Mouse (Mus musculus) thymus, postnatal 0 days (tissue): ENCODE data around the gene Calm1. TPM values are rescaled to one million over a fixed set of nuclear protein-coding genes. Genes with fewer than 3 reads are reported as not detected.
"Not testable (repeated sequence)": the region's sequence is repeated elsewhere in the genome, so short reads cannot be mapped to it uniquely, and the experiment has no call there.

Experiments used
- DNase-seq: peaks from one replicate; pipeline ENCODE4 v3.0.0-alpha.2; 2015; ENCODE audit warnings: low spot score
- polyA plus RNA-seq: library from polyadenylated mRNA; unstranded; fragments of >200 nt; fragmentation: Nextera tagmentation; extraction: Ambion mirVana; gene quantifications from 2 replicates; pipeline ENCODE4 v1.2.1, GENCODE M21; 2015

Calm1 gene
- 1,636 and 1,740 TPM in 2 replicates for polyA plus RNA-seq

DNA sequence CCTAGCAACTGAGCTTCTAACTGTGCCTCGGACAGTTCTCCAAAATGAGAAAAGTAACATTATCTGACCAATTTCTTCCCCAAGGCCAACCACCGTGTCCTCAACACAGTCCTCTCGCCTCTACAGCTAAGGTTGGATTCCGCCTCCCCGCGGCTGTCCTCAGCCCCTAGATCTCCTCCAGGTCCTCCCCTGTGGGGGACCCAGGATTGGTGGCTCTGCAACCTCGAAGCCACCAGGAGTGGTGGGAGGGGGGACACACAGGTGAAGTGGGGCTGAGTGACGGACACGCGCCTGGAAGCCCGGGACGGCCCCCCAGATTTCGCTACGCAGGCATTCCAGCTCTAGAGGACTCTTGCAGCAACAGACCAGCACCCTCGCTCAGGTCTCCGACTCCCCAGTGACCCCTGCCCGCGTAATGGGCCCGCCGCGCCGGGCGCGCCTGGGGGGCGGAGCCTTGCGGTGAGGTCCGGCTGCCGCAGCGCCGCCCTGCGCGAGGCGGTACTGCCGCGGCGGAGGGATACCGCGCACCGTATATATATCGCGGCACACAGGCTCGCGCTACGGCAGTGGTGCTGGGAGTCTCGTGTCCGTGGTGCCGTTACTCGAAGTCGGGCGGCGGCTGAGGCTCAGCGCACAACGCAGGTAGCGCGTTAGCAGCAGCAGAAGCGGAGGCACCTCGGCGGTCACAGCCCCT lies at the start of gene Calm1:
Calm1 (plus strand) TSS at position 469 of the 694 bp plus-strand sequence.
- peak; percentile 95 for DNase-seq

DNA sequence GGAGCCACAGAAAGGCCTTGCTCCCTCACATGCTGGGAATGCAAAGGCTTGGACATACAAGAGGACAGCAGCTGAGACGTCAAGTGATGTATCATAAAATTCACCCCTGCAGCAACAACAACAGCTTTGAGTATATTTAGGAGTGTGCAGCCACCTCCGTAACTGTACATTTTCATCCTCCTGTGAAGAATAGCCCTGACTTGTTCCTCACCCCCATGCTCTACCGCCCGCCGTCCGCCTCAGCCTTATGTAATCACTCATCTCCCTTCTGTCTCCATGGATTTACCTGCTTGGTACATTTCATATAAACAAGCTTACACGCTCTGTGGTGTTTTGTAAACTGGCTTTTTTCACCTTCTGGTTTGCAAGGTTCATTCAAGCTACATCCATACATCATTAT lies 46.8 kb upstream of the Calm1 start:
- no peak for DNase-seq

DNA sequence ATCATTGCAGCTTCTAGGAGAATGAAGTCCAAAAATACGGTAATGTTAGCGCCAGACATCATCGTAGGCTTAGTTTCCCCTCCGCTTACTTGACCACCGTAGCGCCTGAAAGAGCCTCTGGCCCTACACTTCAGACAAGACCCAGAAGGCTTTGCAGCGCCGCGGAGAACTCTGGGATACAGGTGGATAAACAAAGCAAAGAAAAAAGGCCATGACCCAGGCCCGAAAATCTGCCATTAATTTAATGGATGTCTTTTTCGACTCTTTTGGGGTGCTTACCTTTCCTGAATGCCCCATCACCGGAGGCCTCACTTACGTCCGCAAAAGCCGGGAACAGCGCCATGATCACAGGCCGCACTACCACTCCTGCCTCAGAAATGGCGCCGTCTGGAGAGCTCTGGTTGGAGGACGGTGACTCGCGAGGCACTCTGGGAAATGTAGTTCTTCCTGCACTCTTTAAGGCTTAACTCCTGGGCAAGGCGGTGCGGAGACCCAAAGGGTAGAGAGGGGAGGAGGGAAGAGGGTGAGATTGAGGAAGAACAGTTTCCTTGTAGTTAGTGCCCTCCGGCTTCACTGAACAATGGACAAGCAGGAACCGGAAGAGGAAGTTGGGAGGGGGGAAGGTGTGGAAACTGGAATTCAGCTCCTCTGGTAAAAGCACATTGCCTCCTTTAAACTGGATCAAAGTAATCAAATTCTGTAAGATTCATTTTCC lies 39.8 kb upstream of the Calm1 start, which contains the start of gene Nrde2:
Nrde2 (minus strand) TSS at position 393 of the 715 bp plus-strand sequence.
- peak; percentile 93 for DNase-seq

DNA sequence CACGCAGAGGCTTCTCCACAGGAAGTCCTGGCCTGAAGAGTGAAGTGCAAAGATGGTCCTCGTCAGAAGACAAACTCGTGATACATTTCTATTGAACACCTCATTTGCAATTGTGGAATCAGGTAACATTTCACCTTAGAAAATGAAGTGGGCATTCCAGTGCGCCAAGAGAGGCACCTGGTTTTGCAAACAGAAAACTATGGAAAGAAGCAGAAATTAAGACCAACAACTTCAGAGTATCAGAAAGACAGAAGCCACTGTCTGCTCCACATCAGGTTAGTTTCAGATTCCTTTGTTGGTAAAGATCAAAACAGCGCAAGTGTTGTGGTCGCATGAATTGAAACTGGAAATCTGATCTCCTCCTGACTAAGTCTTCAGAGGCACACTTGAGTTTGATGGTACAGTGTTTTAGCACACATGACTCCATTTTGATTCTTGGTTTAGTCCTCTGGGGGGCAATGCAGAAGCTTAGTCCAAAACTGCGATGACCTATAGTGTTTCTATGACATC lies 34.2 kb upstream of the Calm1 start:
- peak; percentile 58 for DNase-seq

DNA sequence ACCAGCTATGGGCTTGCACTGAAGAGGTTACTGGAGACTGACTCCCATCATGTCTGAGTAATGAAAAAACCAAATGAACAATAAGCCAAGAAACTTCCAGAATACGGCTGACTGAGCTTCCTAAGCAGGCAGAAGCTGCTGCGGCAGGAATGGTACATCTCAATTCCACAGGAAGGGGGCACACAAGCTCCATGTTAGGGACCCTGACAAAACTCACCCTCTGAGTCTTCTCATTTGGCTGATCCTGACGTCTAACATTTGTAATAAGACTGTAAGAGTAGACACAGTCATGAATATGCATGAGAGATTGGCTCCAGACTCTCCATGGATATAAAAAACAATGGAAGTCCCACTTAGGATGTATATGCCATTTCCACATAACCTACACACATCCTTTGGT lies 33.1 kb upstream of the Calm1 start:
- peak; percentile 55 for DNase-seq

DNA sequence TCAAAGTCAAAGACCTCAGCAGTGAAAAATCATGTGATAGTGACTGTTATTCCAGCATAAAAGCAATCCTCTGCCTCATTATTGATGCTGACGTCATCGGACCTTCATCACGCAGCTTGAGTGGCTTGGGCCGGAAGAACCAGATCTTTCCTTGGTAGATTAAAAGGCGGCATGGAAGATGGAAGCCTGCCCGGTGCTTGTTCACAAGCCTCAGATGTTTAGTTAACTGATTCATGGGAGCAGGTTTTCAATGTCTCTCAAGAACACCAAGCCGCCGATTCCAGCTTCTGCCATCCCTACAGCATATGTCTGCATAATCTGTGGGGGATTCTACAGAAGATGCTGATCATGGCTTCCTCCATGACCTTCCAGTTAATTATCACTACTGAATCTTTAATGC lies 32.3 kb upstream of the Calm1 start:
- DNase-seq = no peak

DNA sequence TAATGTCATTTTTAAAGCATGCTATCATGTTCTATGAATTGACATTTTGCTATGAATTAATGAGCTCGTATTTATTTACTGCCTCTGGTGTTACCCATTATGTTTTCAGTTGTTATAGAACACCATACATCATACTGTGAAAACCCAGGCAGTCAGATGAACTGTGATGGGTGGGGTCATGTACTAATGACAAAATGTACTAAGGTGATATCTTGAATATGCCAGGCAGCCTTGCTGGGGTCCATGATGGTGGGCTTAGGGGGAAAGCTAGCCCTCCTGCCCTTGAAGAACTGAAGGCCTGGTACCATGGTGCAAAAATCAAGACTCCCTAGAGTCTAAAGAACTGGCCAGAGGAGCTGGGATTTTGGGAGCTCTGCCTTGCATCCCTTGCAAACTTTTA lies 31.7 kb upstream of the Calm1 start:
- no peak for DNase-seq

DNA sequence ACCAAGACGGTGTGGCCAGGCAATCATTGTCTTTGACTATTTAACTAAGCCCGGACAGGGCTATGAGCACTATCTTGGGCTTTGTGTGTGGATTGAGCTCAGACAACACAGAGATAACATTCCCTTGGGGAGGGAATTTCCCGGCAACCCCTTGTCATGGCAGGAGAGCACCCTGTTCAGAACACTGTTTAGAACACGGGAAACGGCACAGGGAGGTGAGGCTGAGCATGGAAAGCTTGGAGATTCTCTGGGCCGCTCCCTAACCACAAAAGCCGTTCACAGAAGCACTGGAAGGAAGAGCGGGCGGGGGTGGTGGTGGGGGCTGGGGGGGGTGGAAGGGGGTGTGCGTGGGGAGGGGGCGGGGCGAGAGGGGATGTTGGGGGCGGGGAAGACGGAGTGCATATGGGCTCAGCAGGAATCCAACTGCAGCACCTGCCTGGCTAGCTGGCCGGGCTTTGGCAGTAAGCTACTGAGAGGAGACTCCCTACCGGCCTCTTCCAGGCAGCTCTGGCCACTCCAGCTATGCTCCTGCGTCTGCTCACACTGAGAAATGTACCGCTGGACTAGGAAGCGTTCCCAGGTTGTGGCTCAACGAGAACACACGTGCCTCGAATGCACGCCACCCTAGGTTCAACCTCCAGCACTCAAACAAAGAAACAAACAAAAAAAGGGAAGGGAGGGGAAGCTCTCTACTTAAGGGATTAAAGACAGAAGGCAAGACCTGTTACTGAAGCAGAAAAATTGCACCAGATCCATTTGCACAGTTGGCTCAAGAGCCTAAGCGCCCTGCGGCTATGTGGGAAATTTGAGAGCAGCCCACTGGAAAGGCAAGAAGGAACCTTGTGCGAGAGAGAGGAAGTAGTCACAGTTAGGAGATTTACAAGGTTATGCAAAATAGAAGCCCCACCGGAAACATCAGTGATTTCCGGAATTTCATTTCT lies 31.0 kb upstream of the Calm1 start:
- peak; percentile 70 for DNase-seq

DNA sequence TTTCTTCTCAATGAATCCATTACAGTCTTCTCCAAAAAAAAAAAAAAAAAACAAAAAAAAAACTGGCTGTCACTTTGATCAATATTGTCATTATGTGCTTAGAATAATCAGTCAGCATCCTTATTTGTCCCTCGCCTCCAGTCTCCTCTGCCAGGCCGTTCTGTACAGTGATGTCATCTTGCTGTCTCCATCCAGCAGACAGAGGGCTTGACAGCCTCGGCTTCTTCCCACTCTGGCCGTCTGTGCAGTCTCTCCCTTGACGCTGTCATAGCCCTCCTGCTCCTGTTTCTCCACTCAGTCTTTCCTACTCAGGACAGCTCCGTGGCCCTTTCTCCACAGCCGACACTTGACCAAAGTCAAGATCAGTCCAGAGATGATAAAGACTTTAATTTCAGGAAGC lies 26.8 kb upstream of the Calm1 start:
- no peak for DNase-seq

DNA sequence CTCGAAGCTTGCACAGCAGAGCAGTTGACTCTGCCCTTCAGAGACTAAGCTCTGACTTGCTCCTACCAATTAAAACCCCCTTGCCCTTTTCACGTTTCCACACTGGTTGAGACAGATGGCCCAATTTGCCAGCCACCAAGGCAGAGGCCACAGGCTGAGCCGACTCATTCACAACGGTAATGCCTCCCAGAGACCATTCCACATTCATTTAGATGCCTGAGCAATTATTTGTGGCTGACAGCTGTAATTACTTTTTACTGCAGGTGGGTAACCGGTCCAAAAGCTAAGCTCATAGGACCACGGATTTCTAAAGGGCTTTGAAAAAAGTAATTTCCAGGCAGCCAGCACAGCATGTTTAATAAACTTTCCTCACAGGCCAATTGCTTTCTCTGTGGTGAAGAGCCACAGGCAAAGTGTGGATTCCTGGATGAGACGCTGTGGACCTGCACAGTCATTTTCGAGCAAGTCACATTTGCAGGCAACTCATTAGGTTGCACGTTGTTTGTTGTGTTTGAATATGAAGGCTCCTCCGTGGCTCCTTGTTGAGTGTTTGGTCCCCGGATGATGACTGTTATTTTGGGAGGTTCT lies 22.7 kb upstream of the Calm1 start:
- DNase-seq = no peak

DNA sequence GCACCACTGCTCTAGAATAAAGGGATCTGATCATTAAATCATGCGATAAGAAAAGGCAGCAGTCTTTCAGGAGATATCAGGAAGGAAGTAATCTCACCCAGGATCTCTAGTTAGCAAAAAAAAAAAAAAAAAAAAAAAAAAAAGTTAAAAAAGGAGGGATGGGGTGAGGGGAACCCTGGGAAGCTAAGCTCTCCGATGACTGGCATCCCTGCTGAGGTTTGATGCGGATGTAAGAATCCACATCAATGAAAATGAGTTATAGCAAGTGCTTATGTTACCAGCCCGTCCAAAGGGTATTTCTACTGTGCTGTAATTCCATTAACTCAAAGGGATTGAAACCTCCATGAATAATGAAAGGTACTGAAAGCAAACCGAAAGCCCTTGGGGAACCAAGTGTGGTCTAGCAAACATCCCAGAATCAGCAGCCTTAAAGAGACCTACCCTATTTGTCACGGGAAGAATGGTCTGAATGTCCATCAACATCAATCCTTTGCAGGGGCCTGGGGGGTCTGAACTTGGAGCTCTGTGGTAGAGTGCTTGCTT lies 20.3 kb upstream of the Calm1 start:
- no peak for DNase-seq

DNA sequence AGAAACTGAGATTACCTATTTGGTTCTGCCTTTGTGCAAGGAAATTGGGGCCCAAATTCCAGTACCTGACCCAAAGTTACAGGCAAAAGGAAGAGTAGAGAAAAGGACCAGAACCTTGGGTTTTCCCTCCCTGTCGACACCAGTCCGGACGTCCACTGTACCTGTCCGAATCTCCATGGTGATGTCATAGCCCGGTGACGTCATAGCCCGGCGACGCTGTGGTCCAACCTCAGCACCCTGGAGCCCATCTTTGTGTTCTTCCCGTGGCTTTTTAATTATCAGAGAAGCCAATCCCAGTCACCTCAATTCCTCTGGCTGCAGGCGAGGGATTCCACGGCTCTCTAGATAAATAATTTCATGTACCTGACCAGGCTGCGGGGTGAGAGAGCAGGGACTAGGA lies 18.4 kb upstream of the Calm1 start:
- no peak for DNase-seq

DNA sequence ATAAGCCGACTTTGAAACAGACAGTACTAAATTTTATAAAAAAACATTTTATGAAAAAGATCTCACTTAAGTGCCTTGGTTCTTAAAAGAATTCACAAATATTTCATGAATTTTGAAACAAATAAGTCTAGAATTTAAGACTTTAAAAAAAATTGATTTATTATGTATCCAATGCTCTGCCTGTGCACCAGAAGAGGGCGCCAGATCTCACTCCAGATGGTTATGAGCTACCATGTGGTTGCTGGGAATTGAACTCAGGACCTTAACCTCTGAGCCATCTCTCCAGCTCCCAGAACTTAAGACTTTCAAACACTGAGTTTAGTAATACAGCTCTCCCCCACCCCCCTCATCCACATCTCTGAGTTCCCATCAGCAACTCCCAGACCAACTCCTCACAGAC lies 16.6 kb upstream of the Calm1 start:
- DNase-seq = no peak

DNA sequence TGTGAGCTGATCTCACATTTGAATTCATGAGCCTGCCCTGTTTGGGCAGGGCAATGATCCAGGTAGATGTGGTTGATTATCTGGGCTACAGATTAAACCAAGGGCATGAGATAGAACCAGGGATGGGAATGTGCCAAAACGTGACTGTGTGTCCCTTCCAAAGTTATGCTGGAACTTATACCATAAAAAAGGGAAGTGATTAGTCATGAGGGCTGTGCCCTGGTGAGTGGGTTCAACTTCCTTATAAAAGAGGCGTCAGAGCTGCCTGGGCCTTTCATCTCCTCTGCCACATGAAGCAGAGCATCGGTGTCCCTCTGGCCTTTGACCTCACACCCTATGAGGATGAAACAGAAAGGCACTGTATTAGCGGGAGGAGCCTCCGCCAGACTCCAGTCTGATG lies 15.3 kb upstream of the Calm1 start:
- no peak for DNase-seq

DNA sequence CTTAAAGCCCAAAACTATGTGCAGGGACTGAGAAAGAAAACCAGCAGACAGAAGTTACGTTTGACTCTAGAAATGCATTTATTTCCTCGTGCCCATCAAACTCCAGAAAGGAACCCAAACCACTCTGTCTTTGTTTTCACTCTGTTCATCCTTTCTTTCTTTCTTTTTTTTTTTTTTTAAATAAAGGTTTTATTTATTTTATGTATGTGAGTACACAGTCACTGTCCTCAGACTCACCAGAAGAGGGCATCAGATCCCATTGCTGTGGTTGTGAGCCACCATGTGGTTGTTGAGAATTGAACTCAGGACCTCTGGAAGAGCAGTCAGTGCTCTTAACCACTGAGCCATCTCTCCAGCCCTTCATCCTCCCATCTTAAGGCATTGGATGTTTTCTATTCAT lies 14.3 kb upstream of the Calm1 start:
- not testable (repeated sequence) for DNase-seq

DNA sequence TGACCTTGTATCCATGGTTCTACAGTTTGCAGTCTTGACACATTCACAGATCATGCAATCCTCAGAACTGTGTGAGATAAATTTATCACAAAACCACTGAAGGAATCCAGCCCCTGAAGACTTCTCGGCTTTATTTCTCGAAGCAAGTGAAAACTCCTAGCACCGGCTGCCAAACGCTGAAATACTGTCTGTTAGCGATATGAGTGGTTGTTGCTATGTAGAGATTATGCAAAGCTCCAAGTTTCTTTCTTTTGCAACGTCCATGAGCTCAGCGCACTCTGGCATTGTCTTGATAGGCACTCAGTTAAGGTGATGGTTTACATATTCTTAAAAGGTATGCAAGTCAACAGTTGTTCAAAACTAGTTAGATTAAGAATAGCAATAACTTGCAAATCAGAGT lies 13.3 kb upstream of the Calm1 start:
- no peak for DNase-seq

DNA sequence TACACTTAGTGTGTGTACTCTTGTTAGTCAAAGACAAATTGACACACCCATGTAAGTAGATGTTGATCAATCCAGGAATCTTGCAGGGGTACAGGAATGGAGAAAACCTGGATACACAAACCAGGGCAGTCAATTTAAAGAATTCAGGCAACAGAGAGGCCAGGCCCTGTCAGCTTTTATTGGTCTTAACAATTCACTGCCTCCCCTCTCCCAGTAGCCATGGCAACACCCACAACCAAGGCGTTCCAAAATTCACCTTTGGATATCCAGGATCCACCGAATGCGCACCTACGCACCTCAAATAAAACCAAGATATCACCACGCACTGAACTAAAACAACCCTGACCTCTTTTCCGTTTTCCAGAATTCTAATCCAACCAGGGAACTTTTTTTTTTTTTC lies 12.9 kb upstream of the Calm1 start:
- DNase-seq = no peak

DNA sequence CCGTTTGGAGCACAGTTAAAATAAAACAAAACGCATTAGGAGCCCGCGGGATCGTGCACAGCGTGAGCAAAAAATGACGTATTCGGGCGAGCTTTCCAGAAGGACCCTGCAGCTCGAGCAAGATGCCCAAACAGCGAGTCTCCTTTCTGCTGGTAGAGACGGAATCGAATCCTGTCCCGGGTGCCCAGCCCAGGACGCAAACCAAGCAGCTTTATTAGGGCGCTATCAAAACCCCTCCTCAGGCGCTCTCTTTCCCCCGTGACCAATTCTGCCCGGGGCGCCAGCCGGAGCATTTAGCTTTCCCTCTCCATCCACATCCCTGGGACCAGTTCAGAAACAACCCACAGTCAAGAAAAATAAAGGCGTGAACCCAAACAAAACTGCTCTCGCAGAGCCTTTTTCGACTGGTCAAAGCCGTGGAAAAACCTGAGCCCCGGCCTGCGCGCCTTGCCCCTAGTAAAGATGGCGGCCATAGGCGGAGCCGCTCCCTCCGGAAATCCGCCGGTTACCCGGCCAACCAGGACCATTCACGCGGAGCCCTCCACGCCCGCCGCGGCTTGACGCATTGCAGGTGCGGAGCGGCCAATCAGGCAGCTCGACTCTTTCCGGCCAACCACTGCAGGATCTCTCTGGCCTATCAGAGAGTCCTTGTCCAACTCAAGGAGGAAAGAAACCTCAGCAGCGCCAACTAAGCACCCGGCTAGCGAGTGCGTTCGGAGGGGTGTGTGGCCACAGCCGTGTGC lies 12.1 kb upstream of the Calm1 start:
- peak; percentile 98 for DNase-seq

DNA sequence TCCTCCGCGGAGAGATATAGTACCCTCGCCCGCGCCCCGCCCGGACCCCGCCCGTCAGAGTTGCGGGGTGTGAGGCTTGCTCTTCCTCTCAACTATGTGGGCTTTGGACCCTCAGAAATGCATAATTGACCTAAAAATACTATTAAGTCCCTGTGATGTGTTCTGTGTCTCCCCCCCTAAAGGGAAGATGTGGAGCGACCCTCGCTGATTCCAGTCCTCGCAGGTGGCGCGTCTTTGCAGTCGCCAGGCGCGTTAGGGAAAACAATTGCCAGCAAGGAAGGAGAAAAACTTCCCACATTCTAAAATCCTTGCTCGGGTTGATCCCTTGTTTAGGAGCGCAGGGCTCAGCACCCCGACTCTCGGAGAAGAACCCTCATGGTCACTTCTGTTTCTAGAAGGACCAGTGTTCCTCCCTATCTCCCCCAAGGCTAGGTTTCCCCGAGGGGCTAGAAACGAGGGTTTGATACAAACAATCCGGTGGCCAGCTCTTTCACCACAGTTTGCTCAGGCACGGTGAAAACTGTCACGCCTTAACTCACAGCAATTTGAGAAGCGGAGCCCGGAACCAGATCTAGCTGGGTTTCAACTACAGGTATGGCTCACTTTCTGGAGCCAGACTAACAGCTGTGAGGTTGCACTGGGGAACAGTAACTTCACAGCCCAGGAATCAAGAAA lies 11.3 kb upstream of the Calm1 start:
- no peak for DNase-seq

DNA sequence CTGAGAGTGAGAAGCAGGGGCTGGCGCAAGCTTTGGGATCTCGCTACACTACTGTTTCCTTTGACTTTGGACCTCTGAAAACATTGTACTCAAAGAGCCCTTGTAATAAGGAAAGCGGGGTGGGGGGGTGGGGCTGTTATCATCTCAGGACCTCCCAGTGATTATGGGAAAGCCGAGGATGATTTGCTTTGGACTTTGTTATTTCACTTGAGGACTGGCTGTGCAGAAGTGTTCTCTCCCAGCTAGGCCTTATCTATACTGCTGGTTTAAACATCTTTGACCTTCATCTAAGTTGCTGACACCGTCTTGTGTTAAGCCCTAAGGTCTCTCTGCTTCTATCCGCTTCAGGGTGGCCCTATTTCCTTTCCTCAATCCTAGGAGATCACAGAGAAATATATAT lies 8.4 kb upstream of the Calm1 start:
- no peak for DNase-seq
